Mouse (Mus musculus): ENCODE measurements around the gene Hsp90ab1. TPM values are rescaled to one million over a fixed set of nuclear protein-coding genes. Genes with fewer than 3 reads are reported as not detected.

Gene Hsp90ab1
- polyA plus RNA-seq, 1 experiment from 2014 or later, result 1,606 TPM

GRCm38 (mm10) chr17:45555452-45556106 is 17.5 kb downstream of the Hsp90ab1 start, which contains the start of gene Nfkbie:
Gene Nfkbie (plus strand): TSS chr17:45555703.
- WGBS, result under 1% methylated on average over 45 of the region's 45 CpGs
- peak within 1 kb of the TSS; percentile 82 for H3K9ac ChIP-seq
- no peaks in the 10 kb centered on the region for H3K9me3 ChIP-seq
- H3K4me1 ChIP-seq, result peaks cover 34% of the 10 kb centered on the region
- peak within 1 kb of the TSS; percentile 68 for H3K4me3 ChIP-seq
- peaks cover 3% of the 10 kb centered on the region; the same call in 1 of the 2 replicates for H3K36me3 ChIP-seq
- H3K27me3 ChIP-seq, result peaks cover 27% of the 10 kb centered on the region
- H3K27ac ChIP-seq, result no peak within 1 kb of the TSS; the same call in 1 of the 2 replicates
- H3K4me2 ChIP-seq, result peak within 1 kb of the TSS; percentile 97
- ATAC-seq (ENCODE audit: insufficient number of reproducible peaks, insufficient read depth, low FRiP score, low TSS enrichment, low read depth), result peak; percentile 63

- Histone ChIP-seq H3K4me2 (no peak overlapping the region), H3K4me3 (no peak overlapping the region), H3K9ac (no peak overlapping the region), H3K27ac (no peak overlapping the region), H3K9me3 (no peaks in the 10 kb centered on the region), H3K36me3 (no peaks in the 10 kb centered on the region), H3K27me3 (peaks cover 28% of the 10 kb centered on the region), H3K4me1 (peaks cover 43% of the 10 kb centered on the region)
- no peak for ATAC-seq (ENCODE audit: insufficient number of reproducible peaks, insufficient read depth, low FRiP score, low TSS enrichment, low read depth)
- WGBS, result 44% methylated on average over 1 of the region's 1 CpGs
These were observed 18.7 kb downstream of the Hsp90ab1 start for GRCm38 (mm10) chr17:45554420-45554819.

GRCm38 (mm10) chr17:45553065-45553464 is 20.0 kb downstream of the Hsp90ab1 start:
- no peak for ATAC-seq (ENCODE audit: insufficient number of reproducible peaks, insufficient read depth, low FRiP score, low TSS enrichment, low read depth)
- Histone ChIP-seq H3K4me1 (peaks cover 50% of the 10 kb centered on the region), H3K27ac (no peak overlapping the region), H3K27me3 (peaks cover 35% of the 10 kb centered on the region), H3K4me3 (no peak overlapping the region), H3K4me2 (no peak overlapping the region), H3K9me3 (no peaks in the 10 kb centered on the region), H3K9ac (no peak overlapping the region), H3K36me3 (no peaks in the 10 kb centered on the region)
- WGBS, result 72% methylated on average over 3 of the region's 3 CpGs

- Histone ChIP-seq H3K27me3 (peaks cover 42% of the 10 kb centered on the region), H3K4me1 (peaks cover 42% of the 10 kb centered on the region), H3K27ac (no peak overlapping the region), H3K4me3 (no peak overlapping the region), H3K4me2 (no peak overlapping the region), H3K36me3 (no peaks in the 10 kb centered on the region; the same call in 1 of the 2 replicates), H3K9ac (no peak overlapping the region), H3K9me3 (no peaks in the 10 kb centered on the region)
- no peak for ATAC-seq (ENCODE audit: insufficient number of reproducible peaks, insufficient read depth, low FRiP score, low TSS enrichment, low read depth)
- 6% methylated on average over 8 of the region's 8 CpGs for WGBS
These were observed 21.1 kb downstream of the Hsp90ab1 start for GRCm38 (mm10) chr17:45551816-45552451.

GRCm38 (mm10) chr17:45551249-45551796 is 21.7 kb downstream of the Hsp90ab1 start:
- 49% methylated on average over 7 of the region's 7 CpGs for WGBS
- H3K9ac ChIP-seq, result no peak overlapping the region
- H3K4me3 ChIP-seq, result no peak overlapping the region
- peaks cover 36% of the 10 kb centered on the region for H3K4me1 ChIP-seq
- no peak overlapping the region for H3K27ac ChIP-seq
- H3K4me2 ChIP-seq, result no peak overlapping the region
- no peak for ATAC-seq (ENCODE audit: insufficient number of reproducible peaks, insufficient read depth, low FRiP score, low TSS enrichment, low read depth)
- peaks cover 6% of the 10 kb centered on the region; the same call in 1 of the 2 replicates for H3K36me3 ChIP-seq
- H3K27me3 ChIP-seq, result peaks cover 42% of the 10 kb centered on the region
- no peaks in the 10 kb centered on the region for H3K9me3 ChIP-seq

- Histone ChIP-seq H3K27me3 (peaks cover 46% of the 10 kb centered on the region), H3K27ac (no peak overlapping the region), H3K36me3 (peaks cover 12% of the 10 kb centered on the region), H3K4me3 (peak overlapping the region; percentile 71; the same call in 1 of the 2 replicates), H3K4me1 (peaks cover 39% of the 10 kb centered on the region), H3K4me2 (peak overlapping the region; percentile 85), H3K9me3 (no peaks in the 10 kb centered on the region), H3K9ac (no peak overlapping the region)
- WGBS, result 27% methylated on average over 5 of the region's 5 CpGs
- ATAC-seq (ENCODE audit: insufficient number of reproducible peaks, insufficient read depth, low FRiP score, low TSS enrichment, low read depth), result no peak
These were observed 22.8 kb downstream of the Hsp90ab1 start for GRCm38 (mm10) chr17:45550253-45550652.

DNA sequence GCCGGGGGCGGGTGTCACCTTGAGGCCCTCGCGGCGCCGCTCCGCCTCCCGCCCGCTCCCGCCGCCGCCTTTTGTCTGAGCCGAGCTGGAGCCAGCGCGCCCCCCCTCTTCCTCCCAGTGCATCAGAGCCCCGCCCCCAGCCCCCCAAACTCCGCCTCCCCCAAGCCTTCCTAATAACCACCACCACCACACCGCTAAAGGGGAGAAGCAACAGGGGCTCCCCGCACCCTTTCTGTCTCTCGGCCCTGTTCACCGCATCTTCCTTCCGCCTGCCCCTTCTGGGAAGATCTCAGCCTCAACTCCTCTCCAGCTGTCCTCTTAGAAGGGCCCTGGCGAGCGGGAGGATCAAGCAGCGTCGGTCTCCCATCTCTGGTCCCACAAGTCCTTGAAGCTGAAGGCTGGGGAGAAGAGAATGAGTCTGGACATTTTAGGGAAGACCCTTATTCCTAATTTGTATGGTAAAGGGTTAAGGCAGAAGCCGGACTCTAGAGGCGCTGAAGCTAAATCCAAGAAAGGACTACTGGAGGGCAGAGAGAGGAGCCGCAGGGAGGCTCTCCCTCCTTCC is 23.4 kb downstream of the Hsp90ab1 start, which contains the start of gene Tmem151b:
Gene Tmem151b, minus strand, starts transcription at position 61 of the 565 bp plus-strand sequence.
- WGBS, result under 1% methylated on average over 19 of the region's 29 CpGs
- ATAC-seq (ENCODE audit: insufficient number of reproducible peaks, insufficient read depth, low FRiP score, low TSS enrichment, low read depth), result no peak
- Histone ChIP-seq H3K4me1 (peaks cover 39% of the 10 kb centered on the region), H3K4me2 (peak within 1 kb of the TSS; percentile 85), H3K4me3 (peak within 1 kb of the TSS; percentile 71), H3K36me3 (peaks cover 17% of the 10 kb centered on the region), H3K9ac (peak within 1 kb of the TSS; percentile 85), H3K27me3 (peaks cover 50% of the 10 kb centered on the region), H3K9me3 (no peaks in the 10 kb centered on the region), H3K27ac (peak within 1 kb of the TSS; percentile 69)

DNA sequence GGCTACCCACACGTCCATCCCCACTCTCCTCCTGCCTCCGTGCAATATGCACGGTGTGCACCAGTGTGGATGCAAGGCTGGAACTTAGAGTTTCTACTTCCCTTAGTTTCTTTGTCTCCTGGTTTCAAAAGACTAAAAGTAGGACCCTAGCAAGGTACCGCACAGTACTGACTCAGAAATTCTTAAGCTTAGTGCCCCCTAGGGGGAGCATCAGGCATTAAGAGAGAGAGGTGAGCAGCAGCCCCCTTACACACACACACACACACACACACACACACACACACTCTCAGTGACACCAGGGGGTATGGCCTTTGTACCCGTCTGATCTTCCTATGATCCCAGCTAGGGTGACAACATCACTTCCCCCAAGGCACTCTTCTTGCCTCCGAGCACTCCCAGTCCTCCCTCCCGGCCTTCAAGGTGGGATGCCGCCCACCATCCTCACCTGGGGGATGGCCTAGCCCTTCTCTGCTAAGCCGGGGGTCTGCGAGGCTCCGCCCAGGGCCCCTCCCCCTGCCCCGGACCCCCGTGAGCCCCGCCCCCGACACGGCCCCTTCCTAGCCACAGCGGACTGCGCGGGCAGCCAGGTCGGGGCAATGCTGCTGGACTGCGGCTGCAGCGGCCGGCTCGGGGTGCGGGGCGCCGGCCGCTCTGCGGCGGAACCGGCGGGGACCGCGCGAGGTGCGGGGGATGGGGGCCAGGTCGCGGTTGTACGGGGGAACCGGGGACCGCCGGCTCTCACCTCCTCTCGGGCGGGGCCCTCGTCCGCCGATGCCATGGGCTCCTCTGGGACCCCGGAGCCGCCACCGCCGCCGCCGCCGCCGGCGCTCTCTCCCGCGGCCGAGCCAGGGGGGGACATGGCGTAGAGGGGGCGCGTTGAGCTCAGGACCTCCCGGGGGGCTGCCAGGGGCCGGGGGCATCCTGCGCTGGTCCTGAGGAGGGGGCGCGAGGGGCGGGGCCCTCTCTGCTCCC is 24.2 kb downstream of the Hsp90ab1 start:
- Histone ChIP-seq H3K4me2 (peak overlapping the region; percentile 85), H3K9ac (peak overlapping the region; percentile 85), H3K4me3 (peak overlapping the region; percentile 71), H3K36me3 (peaks cover 24% of the 10 kb centered on the region), H3K27me3 (peaks cover 53% of the 10 kb centered on the region), H3K9me3 (no peaks in the 10 kb centered on the region), H3K27ac (peak overlapping the region; percentile 69), H3K4me1 (peaks cover 46% of the 10 kb centered on the region)
- 3% methylated on average over 48 of the region's 68 CpGs for WGBS
- ATAC-seq (ENCODE audit: insufficient number of reproducible peaks, insufficient read depth, low FRiP score, low TSS enrichment, low read depth), result peak; percentile 54; the same call in 1 of the 2 replicates

DNA sequence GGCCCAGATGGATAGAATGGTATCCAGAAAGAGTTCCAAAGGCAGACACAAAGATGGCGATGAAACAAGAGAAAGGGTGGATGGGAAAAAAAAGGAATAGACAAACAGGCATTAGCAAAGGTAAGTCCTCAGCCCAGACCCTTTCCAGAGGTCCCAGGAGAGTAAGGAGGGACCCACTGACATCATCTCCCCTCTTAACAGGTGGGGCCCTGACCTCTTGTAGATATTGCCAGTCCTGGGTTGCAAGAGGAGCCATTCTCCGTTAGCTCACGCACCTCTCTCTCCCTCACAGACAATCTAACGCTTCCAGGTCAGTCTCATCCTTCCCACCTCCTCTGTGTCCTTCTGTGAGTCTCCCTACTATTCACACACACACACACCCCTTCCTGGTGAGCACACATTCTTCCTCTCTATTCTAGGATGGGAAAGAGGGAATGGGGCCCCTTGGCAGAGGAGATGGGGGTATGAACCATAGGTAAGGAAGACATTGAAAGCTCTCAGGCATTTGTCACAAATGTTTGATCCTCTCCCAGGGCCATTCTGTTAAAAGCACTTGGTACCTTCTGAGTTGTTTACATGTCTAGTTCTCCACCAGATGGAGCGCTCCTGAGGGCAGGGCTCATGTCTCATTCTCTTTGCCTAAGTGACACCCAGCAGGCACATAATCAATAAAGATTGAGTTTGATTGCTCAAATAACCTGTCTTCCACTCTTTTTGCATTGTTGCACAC is 25.4 kb downstream of the Hsp90ab1 start:
- H3K36me3 ChIP-seq, result peaks cover 27% of the 10 kb centered on the region
- H3K4me3 ChIP-seq, result peak overlapping the region; percentile 71; the same call in 1 of the 2 replicates
- H3K27me3 ChIP-seq, result peaks cover 64% of the 10 kb centered on the region
- H3K9ac ChIP-seq, result no peak overlapping the region
- no peaks in the 10 kb centered on the region for H3K9me3 ChIP-seq
- no peak for ATAC-seq (ENCODE audit: insufficient number of reproducible peaks, insufficient read depth, low FRiP score, low TSS enrichment, low read depth)
- WGBS, result 77% methylated on average over 5 of the region's 5 CpGs
- no peak overlapping the region for H3K27ac ChIP-seq
- H3K4me1 ChIP-seq, result peaks cover 47% of the 10 kb centered on the region
- H3K4me2 ChIP-seq, result no peak overlapping the region

DNA sequence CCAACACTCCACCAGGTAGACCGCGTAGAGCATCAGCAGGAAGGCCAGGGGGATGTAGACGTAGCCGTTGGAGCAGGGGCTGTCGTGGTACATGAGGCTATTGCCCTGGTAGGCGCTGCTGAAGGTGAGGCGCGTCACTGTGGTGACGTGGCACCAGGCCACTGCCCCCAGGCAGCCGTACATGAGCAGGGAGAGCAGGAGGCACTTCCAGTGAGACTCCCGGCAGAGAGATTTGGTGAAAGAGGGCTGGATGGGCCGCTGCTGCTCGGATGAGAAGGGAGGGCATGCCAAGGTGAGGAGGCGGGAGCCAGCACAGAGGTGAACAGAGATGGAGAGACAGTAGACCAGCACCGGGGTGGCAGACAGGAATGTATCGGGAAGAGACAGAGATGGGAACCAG is 26.1 kb downstream of the Hsp90ab1 start:
- Histone ChIP-seq H3K4me1 (peaks cover 45% of the 10 kb centered on the region), H3K27ac (no peak overlapping the region), H3K9me3 (no peaks in the 10 kb centered on the region), H3K9ac (no peak overlapping the region), H3K4me3 (no peak overlapping the region), H3K36me3 (peaks cover 27% of the 10 kb centered on the region), H3K4me2 (no peak overlapping the region), H3K27me3 (peaks cover 69% of the 10 kb centered on the region)
- 73% methylated on average over 16 of the region's 16 CpGs for WGBS
- ATAC-seq (ENCODE audit: insufficient number of reproducible peaks, insufficient read depth, low FRiP score, low TSS enrichment, low read depth), result no peak

Measured in embryonic facial prominence, embryonic 13.5 days (tissue).